Mouse (Mus musculus) neural tube, embryonic 12.5 days (tissue): ENCODE measurements around the gene Washc2. TPM values are rescaled to one million over a fixed set of nuclear protein-coding genes. Genes with fewer than 3 reads are reported as not detected.

Experiments
- ATAC-seq: fragments of 200-750 bp; cut with Nextera tagmentation; 2 replicates; pipeline ENCODE4 v1.8.0; 2017; ENCODE audit warnings: low read depth, mild to moderate bottlenecking, moderate TSS enrichment, moderate library complexity; ENCODE audit not compliant: low FRiP score
- H3K27ac ChIP-seq: fragments of 300-500 bp; sonication (generic); 2 replicates; pipeline ENCODE4 v1.5.1; 2016
- H3K27me3 ChIP-seq: fragments of 300-500 bp; sonication (generic); replicated peaks from 2 replicates; pipeline ENCODE4 v1.6.1; 2016; ENCODE audit warnings: mild to moderate bottlenecking
- H3K36me3 ChIP-seq: fragments of 300-500 bp; sonication (generic); 2 replicates; pipeline ENCODE4 v1.6.1; 2016; ENCODE audit warnings: mild to moderate bottlenecking
- H3K4me1 ChIP-seq: fragments of 300-500 bp; sonication (generic); 2 replicates; pipeline ENCODE4 v1.6.1; 2016
- H3K4me2 ChIP-seq: fragments of 300-500 bp; sonication (generic); replicated peaks from 2 replicates; pipeline ENCODE4 v1.6.1; 2016; ENCODE audit warnings: mild to moderate bottlenecking
- H3K4me3 ChIP-seq: fragments of 300-500 bp; sonication (generic); 2 replicates; pipeline ENCODE4 v1.5.1; 2016
- H3K9ac ChIP-seq: fragments of 300-500 bp; sonication (generic); 2 replicates; pipeline ENCODE4 v1.6.1; 2016; ENCODE audit warnings: mild to moderate bottlenecking
- H3K9me3 ChIP-seq: fragments of 300-500 bp; sonication (generic); 2 replicates; pipeline ENCODE4 v1.6.1; 2016; ENCODE audit warnings: mild to moderate bottlenecking
- WGBS: fragments of 180-500 bp; shearing (Covaris S2); methylation state at CpG from one replicate; pipeline ENCODE4 v1.1.7; 2016; 5-methylcytosine and 5-hydroxymethylcytosine counted together
- polyA plus RNA-seq: library from polyadenylated mRNA; unstranded; fragments of >200 nt; fragmentation: Nextera tagmentation; extraction: Ambion mirVana; gene quantifications from 2 replicates; pipeline ENCODE4 v1.2.1, GENCODE M21; 2016

The Washc2 gene
- polyA plus RNA-seq, 1 experiment from 2014 or later: 72.0 TPM

GRCm38 (mm10) chr6:116264836-116265235 lies 57.0 kb downstream of the Washc2 start:
- Histone ChIP-seq H3K9me3 (no peaks in the 10 kb centered on the region), H3K4me3 (peak overlapping the region; percentile 57; the same call in 1 of the 2 replicates), H3K4me1 (peaks cover 6% of the 10 kb centered on the region; the same call in 1 of the 2 replicates)

DNA sequence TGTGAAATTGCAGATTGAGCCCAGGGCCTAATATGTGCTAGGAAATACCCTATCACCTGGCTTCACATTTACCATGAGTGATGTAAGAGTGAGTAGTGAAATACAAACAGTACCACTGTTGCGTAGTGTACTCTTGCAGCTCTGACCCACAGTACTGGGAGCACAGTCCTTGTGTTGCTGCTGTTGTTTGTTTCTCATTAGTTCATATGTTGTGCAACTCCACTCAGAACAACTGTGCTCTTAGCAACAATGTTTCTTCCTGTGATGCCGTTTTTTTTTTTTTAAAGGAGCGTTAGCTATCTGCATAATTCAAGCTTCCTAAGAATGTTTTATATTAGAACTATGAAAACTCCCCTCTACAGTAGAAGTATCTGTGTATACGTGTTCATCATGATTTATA lies 57.8 kb downstream of the Washc2 start:
- no peak overlapping the region for H3K9ac ChIP-seq
- H3K4me3 ChIP-seq: no peak overlapping the region
- peaks cover 12% of the 10 kb centered on the region for H3K36me3 ChIP-seq
- WGBS: 73% methylated on average over 4 of the region's 4 CpGs
- no peaks in the 10 kb centered on the region for H3K9me3 ChIP-seq
- H3K4me2 ChIP-seq: peak overlapping the region; percentile 51
- peaks cover 6% of the 10 kb centered on the region; the same call in 1 of the 2 replicates for H3K4me1 ChIP-seq
- no peak overlapping the region for H3K27ac ChIP-seq
- no peak for ATAC-seq
- no peaks in the 10 kb centered on the region for H3K27me3 ChIP-seq

More at GRCm38 (mm10) chr6:116264836-116265235, 57.0 kb downstream of the Washc2 start:
- no peak overlapping the region for H3K27ac ChIP-seq
- no peaks in the 10 kb centered on the region for H3K27me3 ChIP-seq
- WGBS: 82% methylated on average over 11 of the region's 11 CpGs
- no peak for ATAC-seq
- no peak overlapping the region for H3K9ac ChIP-seq
- peak overlapping the region; percentile 69 for H3K4me2 ChIP-seq
- peaks cover 17% of the 10 kb centered on the region for H3K36me3 ChIP-seq

DNA sequence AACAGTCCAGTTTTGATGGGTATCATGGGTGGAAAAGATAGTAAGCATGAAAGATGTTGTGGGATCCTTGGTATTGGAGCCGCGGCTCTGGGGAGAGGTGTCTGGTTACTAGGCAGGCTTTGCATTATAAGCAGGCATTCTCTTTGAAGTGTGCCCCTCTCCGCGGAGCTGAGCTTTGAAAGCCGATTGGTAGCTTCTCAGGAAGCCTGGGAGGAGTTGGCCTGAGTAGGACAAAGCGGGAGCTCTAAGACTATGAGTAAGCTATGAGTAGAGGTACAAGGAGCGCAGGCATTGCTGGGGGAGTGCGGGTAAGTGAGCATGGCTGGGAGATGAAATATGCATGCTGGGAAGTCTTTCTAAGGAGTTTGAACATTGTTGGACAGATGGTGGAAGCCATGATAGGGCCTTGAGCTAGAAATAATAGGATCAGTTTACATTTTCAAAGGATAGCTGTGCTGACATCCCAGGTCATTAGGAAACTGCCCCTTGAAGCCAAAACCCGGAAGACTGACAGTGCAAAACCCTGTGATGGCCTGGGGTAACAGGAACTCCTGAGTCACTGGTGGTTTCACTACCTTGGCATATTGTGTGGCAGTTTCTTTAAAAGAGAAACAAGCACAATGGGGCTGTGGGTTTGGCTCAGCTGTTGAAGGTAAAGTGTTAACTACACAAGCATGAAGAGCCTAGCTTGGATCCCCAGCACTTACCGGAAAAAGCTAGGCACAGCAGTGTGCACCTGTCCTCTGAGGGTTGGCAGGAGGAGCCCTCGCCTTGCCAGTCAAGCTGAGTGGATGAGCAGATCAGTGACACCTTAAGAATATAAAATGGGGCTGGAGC lies 58.7 kb downstream of the Washc2 start:
- 19% methylated on average over 11 of the region's 11 CpGs for WGBS
- no peaks in the 10 kb centered on the region for H3K9me3 ChIP-seq
- no peak overlapping the region for H3K27ac ChIP-seq
- no peaks in the 10 kb centered on the region for H3K27me3 ChIP-seq
- peak overlapping the region; percentile 51 for H3K4me2 ChIP-seq
- H3K9ac ChIP-seq: 0 out of 2 replicates have a peak overlapping the region, but pooled peaks have one; percentile 17
- peaks cover 3% of the 10 kb centered on the region; the same call in 1 of the 2 replicates for H3K36me3 ChIP-seq
- 0 out of 2 replicates have a peak overlapping the region, but pooled peaks have one; percentile 5 for H3K4me3 ChIP-seq
- ATAC-seq: 0 out of 2 replicates have a peak, but pooled peaks have one; percentile 15
- H3K4me1 ChIP-seq: peaks cover 6% of the 10 kb centered on the region; the same call in 1 of the 2 replicates

DNA sequence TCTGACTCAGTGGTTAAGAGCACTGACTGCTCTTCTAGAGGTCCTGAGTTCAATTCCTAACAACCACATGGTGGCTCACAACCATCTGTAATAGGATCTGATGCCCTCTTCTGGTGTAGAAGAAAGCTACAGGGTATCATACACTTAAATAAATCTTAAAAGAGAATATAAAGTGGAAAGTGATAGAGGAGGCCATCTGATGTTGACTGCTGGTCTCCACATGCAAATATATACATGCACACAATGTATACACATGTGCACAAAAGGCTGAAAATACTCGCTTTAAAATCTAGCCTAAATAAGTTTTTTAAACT lies 59.2 kb downstream of the Washc2 start:
- Histone ChIP-seq H3K9ac (no peak overlapping the region), H3K4me1 (peaks cover 6% of the 10 kb centered on the region; the same call in 1 of the 2 replicates), H3K36me3 (no peaks in the 10 kb centered on the region), H3K27me3 (no peaks in the 10 kb centered on the region), H3K27ac (no peak overlapping the region), H3K4me3 (no peak overlapping the region), H3K4me2 (no peak overlapping the region), H3K9me3 (no peaks in the 10 kb centered on the region)
- 94% methylated on average over 1 of the region's 1 CpGs for WGBS
- ATAC-seq: no peak

GRCm38 (mm10) chr6:116275695-116276094 lies 67.9 kb downstream of the Washc2 start:
- Histone ChIP-seq H3K9ac (no peak overlapping the region), H3K4me2 (no peak overlapping the region), H3K4me3 (no peak overlapping the region), H3K27ac (no peak overlapping the region), H3K4me1 (no peaks in the 10 kb centered on the region), H3K36me3 (peaks cover 5% of the 10 kb centered on the region; the same call in 1 of the 2 replicates), H3K9me3 (no peaks in the 10 kb centered on the region), H3K27me3 (no peaks in the 10 kb centered on the region)
- ATAC-seq: no peak
- WGBS: 80% methylated on average over 4 of the region's 4 CpGs

GRCm38 (mm10) chr6:116278679-116279317 lies 71.0 kb downstream of the Washc2 start:
- Histone ChIP-seq H3K4me3 (no peak overlapping the region), H3K9ac (no peak overlapping the region), H3K36me3 (peaks cover 5% of the 10 kb centered on the region; the same call in 1 of the 2 replicates), H3K9me3 (no peaks in the 10 kb centered on the region), H3K27me3 (no peaks in the 10 kb centered on the region), H3K27ac (no peak overlapping the region), H3K4me2 (no peak overlapping the region), H3K4me1 (no peaks in the 10 kb centered on the region)
- 83% methylated on average over 5 of the region's 5 CpGs for WGBS
- ATAC-seq: no peak

GRCm38 (mm10) chr6:116281014-116281413 lies 73.2 kb downstream of the Washc2 start:
- Histone ChIP-seq H3K9me3 (no peaks in the 10 kb centered on the region), H3K4me2 (no peak overlapping the region), H3K36me3 (no peaks in the 10 kb centered on the region), H3K4me1 (no peaks in the 10 kb centered on the region), H3K27ac (no peak overlapping the region), H3K4me3 (no peak overlapping the region), H3K9ac (no peak overlapping the region), H3K27me3 (no peaks in the 10 kb centered on the region)
- 96% methylated on average over 13 of the region's 13 CpGs for WGBS
- ATAC-seq: no peak

GRCm38 (mm10) chr6:116282546-116282945 lies 74.7 kb downstream of the Washc2 start:
- Histone ChIP-seq H3K4me1 (no peaks in the 10 kb centered on the region), H3K36me3 (no peaks in the 10 kb centered on the region)
- ATAC-seq: no peak

DNA sequence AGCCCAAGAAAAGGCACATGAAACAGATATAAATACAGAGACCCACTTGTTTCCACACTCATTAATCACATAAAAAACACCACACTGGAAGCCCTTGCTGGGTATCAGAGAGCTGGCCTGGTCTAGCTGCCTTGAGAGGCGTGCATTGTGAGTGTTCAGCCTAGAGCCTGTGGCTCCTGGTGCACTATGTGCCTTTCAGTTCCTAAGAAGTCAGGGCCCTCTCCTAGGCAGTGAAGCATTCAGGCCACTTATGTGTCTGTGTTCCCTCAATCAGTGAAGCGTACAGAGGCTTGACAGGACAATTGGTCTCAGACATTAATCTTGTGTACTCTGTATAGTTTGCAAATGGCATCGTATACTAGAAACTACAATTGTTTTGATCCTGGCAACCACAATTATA lies 75.4 kb downstream of the Washc2 start:
- WGBS: 48% methylated on average over 3 of the region's 3 CpGs
- no peak for ATAC-seq
- H3K4me1 ChIP-seq: no peaks in the 10 kb centered on the region
- no peak overlapping the region for H3K4me2 ChIP-seq
- no peak overlapping the region for H3K9ac ChIP-seq
- no peaks in the 10 kb centered on the region for H3K27me3 ChIP-seq
- H3K36me3 ChIP-seq: no peaks in the 10 kb centered on the region
- no peak overlapping the region for H3K27ac ChIP-seq
- H3K9me3 ChIP-seq: no peaks in the 10 kb centered on the region
- no peak overlapping the region for H3K4me3 ChIP-seq

More at GRCm38 (mm10) chr6:116282546-116282945, 74.7 kb downstream of the Washc2 start:
- H3K27me3 ChIP-seq: no peaks in the 10 kb centered on the region
- H3K27ac ChIP-seq: no peak overlapping the region
- no peaks in the 10 kb centered on the region for H3K9me3 ChIP-seq
- H3K4me3 ChIP-seq: no peak overlapping the region
- no peak overlapping the region for H3K9ac ChIP-seq
- 59% methylated on average over 4 of the region's 4 CpGs for WGBS
- no peak overlapping the region for H3K4me2 ChIP-seq

DNA sequence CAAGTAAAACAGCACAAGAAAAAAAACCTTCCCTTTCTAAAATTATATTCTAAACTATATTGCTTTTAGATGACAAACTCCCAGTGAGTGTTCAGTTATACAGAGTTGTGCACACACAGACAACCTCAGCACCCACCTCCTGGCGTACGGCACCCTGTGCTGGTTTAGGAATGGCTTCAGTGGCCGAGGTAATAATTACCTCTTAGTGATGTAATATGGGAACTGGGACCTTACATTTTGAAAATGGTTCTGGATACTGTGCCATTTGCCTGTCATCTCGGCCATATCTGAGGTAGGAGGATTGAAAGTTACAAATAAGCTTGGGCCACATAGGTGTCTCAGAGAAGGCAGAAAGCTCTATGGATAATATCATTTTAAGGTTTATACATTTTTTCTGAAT lies 78.5 kb downstream of the Washc2 start:
- Histone ChIP-seq H3K9me3 (no peaks in the 10 kb centered on the region), H3K27ac (no peak overlapping the region), H3K4me2 (no peak overlapping the region), H3K4me3 (no peak overlapping the region), H3K36me3 (no peaks in the 10 kb centered on the region), H3K27me3 (no peaks in the 10 kb centered on the region), H3K4me1 (no peaks in the 10 kb centered on the region), H3K9ac (no peak overlapping the region)
- no peak for ATAC-seq
- 89% methylated on average over 4 of the region's 4 CpGs for WGBS

- WGBS: 81% methylated on average over 5 of the region's 5 CpGs
- Histone ChIP-seq H3K9ac (no peak overlapping the region), H3K4me1 (no peaks in the 10 kb centered on the region), H3K4me3 (no peak overlapping the region), H3K36me3 (no peaks in the 10 kb centered on the region), H3K9me3 (no peaks in the 10 kb centered on the region), H3K27me3 (no peaks in the 10 kb centered on the region), H3K27ac (no peak overlapping the region), H3K4me2 (no peak overlapping the region)
- no peak for ATAC-seq
Measured at GRCm38 (mm10) chr6:116286870-116287575, 79.2 kb downstream of the Washc2 start.

- Histone ChIP-seq H3K4me2 (no peak overlapping the region), H3K36me3 (no peaks in the 10 kb centered on the region), H3K27me3 (no peaks in the 10 kb centered on the region), H3K9me3 (no peaks in the 10 kb centered on the region), H3K9ac (no peak overlapping the region), H3K4me1 (no peaks in the 10 kb centered on the region), H3K4me3 (no peak overlapping the region), H3K27ac (no peak overlapping the region)
- 86% methylated on average over 2 of the region's 2 CpGs for WGBS
- no peak for ATAC-seq
Measured at GRCm38 (mm10) chr6:116311411-116311810, 103.6 kb downstream of the Washc2 start.
